Mouse (Mus musculus): ENCODE measurements at regions not wholly inside any gene's neighbourhood (a gene's known extent, or its start where the extent isn't known, plus 50 kb on each side); places are given as distances from the start of the nearest gene placed in this dataset.
A peak's percentile ranks its signal among the peaks of the same experiment; 100 is the strongest.

DNA sequence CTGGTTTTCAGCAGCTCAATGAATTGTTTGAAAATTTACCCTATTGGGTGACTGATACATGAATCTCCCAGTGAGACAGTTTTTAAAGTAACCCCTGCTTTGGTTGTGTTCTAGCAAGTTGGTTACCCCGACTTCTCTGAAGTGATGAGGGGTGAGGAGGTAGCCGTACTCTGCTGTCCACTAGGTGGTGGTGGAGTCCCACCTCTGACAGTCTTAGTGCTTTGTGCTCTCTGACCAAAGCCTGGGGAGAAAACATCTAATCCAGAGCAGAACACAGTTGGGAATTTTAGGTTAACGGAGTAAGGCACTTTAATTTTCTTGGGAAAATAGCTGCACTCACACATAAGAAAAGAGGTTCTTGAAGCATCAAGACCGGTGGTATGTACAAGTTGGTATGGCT is 624.1 kb downstream of the Ets1 start:
- no peaks in the 10 kb centered on the region for H3K4me1 ChIP-seq
- no peaks in the 10 kb centered on the region for H3K36me3 ChIP-seq
- H3K9ac ChIP-seq, result no peak overlapping the region
- 31% methylated on average over 4 of the region's 4 CpGs for WGBS
- H3K27ac ChIP-seq, result no peak overlapping the region
- no peak overlapping the region for H3K4me2 ChIP-seq
- ATAC-seq (replicated peaks; ENCODE audit: low FRiP score), result peak; percentile 70; the same call in 1 of the 2 replicates
- H3K27me3 ChIP-seq, result peaks cover 2% of the 10 kb centered on the region; the same call in 1 of the 2 replicates
- no peaks in the 10 kb centered on the region for H3K9me3 ChIP-seq (replicated peaks)
- H3K4me3 ChIP-seq (replicated peaks), result no peak overlapping the region

DNA sequence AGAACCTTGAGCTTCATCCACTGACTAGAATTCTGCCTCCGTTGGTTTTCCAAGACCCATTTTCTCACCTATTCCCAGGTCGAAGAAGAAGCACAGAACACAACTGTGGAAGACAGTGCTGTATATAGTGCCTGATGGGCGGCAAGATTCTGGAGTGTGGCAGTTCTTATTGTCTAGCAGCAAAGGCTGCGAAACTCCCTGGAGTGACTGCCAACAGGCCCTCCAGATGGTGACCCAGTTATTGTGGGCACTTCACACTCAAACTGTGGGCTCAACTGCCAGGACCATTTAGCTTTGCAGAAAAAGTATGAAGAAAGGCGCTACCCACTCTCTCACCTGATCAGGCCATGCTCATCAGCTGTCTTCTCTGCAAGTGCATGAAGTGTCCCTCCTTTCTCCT is 653.4 kb downstream of the Ets1 start:
- no peak for ATAC-seq (replicated peaks; ENCODE audit: low FRiP score)

DNA sequence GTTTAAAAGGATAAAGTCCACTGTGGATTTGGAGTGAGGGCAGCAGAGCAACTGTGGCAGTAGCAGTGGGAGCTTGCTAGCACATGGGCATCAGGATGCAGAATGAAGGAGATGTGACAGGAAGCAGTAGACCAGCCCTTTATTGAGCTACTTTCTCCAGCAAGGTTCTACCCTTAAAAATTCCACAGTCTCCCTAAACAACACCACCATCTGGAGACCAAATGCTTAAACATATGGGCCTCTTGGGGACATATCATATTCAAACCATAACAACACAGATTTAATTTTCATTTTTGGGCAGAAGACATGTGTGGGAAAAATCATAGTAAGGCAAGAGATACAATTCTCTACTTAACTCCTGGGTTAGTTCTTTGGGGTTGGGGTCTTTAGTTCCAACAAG is 656.1 kb downstream of the Ets1 start:
- Histone ChIP-seq H3K9ac (no peak overlapping the region), H3K4me1 (no peaks in the 10 kb centered on the region), H3K4me3 (replicated peaks) (no peak overlapping the region), H3K9me3 (replicated peaks) (no peaks in the 10 kb centered on the region), H3K36me3 (no peaks in the 10 kb centered on the region), H3K27me3 (no peaks in the 10 kb centered on the region), H3K4me2 (no peak overlapping the region), H3K27ac (no peak overlapping the region)
- no peak for ATAC-seq (replicated peaks; ENCODE audit: low FRiP score)

More for the DNA sequence above, 653.4 kb downstream of the Ets1 start:
- H3K9me3 ChIP-seq (replicated peaks), result no peaks in the 10 kb centered on the region
- no peak overlapping the region for H3K9ac ChIP-seq
- H3K4me1 ChIP-seq, result no peaks in the 10 kb centered on the region
- no peak overlapping the region for H3K27ac ChIP-seq
- no peaks in the 10 kb centered on the region for H3K36me3 ChIP-seq
- WGBS, result 88% methylated on average over 5 of the region's 5 CpGs
- H3K27me3 ChIP-seq, result no peaks in the 10 kb centered on the region
- H3K4me3 ChIP-seq (replicated peaks), result no peak overlapping the region
- H3K4me2 ChIP-seq, result no peak overlapping the region

DNA sequence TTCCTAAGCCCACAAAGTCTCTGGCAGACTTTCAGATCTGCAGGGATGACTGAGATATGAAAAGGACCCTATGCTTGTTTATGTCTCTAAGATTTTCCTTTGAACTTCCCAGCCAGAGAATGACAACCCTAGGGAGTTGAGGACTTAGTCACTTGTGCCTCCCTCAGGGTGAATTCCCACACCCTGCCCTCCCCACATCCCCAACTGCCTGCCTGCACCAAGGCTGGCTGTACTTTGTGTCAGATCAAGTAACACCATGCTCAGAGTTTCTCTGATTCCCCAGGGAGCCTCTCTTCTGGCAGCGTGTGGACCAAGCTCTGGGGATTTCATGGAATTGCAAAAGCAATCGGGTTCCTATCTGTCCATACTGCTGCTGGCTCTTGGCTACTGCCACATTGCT is 659.9 kb downstream of the Ets1 start:
- Histone ChIP-seq H3K4me1 (no peaks in the 10 kb centered on the region), H3K36me3 (no peaks in the 10 kb centered on the region), H3K27me3 (no peaks in the 10 kb centered on the region), H3K27ac (no peak overlapping the region), H3K4me3 (replicated peaks) (no peak overlapping the region), H3K9me3 (replicated peaks) (no peaks in the 10 kb centered on the region), H3K9ac (no peak overlapping the region), H3K4me2 (no peak overlapping the region)
- whole genome bisulfite sequencing, result 8% methylated on average over 2 of the region's 2 CpGs
- ATAC-seq (replicated peaks; ENCODE audit: low FRiP score), result no peak

DNA sequence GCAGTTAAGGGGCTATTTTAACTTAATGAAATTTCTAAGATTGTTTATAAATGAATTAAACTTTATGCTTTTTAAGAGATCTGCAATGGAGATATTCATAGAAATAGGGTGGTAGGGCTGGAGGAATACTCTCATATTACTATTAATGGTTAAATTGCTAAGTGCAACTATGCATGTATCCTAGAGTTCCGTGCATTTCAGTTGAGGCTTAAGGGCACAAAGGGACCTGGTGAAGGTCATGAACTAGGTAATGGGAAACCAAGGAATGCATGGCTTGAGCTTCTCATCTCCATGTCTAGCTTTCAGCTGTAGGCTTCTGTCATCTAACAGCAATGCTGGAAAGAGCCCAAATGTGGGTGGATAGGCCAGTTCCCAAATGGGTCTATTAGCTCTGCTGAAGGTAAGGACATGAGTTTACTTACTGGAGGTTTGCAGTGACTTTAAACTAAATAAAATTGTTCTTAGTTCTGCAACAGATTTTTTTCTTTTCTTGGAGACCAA is 683.6 kb downstream of the Ets1 start:
- Histone ChIP-seq H3K27me3 (no peaks in the 10 kb centered on the region), H3K9ac (no peak overlapping the region), H3K9me3 (replicated peaks) (no peaks in the 10 kb centered on the region), H3K4me2 (no peak overlapping the region), H3K4me3 (replicated peaks) (no peak overlapping the region), H3K36me3 (no peaks in the 10 kb centered on the region), H3K27ac (no peak overlapping the region), H3K4me1 (no peaks in the 10 kb centered on the region)
- ATAC-seq (replicated peaks; ENCODE audit: low FRiP score), result no peak
- 79% methylated on average over 1 of the region's 1 CpGs for WGBS

DNA sequence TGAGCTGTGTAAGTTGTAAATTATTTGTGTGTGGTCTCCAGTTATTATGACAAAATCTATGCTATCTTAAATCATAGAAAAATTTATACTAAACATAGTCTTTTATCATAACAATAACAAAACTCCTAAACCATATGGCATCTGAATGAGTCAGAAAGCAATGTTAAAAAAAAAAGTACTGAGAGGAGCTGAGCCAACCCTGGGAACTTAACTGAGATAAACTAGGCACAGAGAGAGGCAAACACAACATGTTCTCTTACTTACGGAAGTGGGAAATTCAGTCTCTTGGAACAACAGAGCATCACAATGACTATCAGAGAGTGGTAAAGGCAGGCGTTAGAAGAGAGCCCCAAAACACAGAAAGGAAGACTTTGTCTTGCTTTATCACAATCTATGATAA is 691.7 kb downstream of the Ets1 start:
- Histone ChIP-seq H3K4me1 (no peaks in the 10 kb centered on the region), H3K27me3 (no peaks in the 10 kb centered on the region)
- 71% methylated on average over 2 of the region's 2 CpGs for WGBS

DNA sequence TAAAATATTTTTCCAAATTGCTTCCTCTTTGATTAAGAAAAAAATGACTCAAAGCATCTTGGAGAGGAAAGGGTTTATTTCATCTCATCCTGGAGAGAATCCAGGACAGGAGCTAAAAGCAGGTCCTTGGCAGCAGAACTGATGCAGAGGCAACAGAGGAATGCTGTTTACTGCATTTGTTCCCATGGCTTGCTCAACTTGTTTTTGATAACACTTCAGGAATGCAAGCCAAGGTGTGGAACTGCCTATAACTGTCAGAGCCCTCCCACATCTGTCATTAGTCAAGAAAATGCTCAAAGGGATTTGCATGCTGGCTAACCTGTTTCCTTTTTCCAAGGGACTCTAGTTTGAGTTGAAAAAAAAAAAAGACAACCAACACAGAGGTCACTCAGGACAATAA is 714.2 kb downstream of the Ets1 start:
- no peaks in the 10 kb centered on the region for H3K36me3 ChIP-seq
- no peak overlapping the region for H3K27ac ChIP-seq
- H3K27me3 ChIP-seq, result no peaks in the 10 kb centered on the region
- no peak overlapping the region for H3K4me3 ChIP-seq (replicated peaks)
- H3K4me1 ChIP-seq, result no peaks in the 10 kb centered on the region
- H3K9ac ChIP-seq, result no peak overlapping the region
- no peaks in the 10 kb centered on the region for H3K9me3 ChIP-seq (replicated peaks)
- no peak overlapping the region for H3K4me2 ChIP-seq
- ATAC-seq (replicated peaks; ENCODE audit: low FRiP score), result no peak

More for the DNA sequence above, 691.7 kb downstream of the Ets1 start:
- Histone ChIP-seq H3K4me2 (no peak overlapping the region), H3K36me3 (no peaks in the 10 kb centered on the region), H3K9me3 (replicated peaks) (no peaks in the 10 kb centered on the region), H3K4me3 (replicated peaks) (no peak overlapping the region), H3K9ac (no peak overlapping the region), H3K27ac (no peak overlapping the region)
- ATAC-seq (replicated peaks; ENCODE audit: low FRiP score), result no peak

DNA sequence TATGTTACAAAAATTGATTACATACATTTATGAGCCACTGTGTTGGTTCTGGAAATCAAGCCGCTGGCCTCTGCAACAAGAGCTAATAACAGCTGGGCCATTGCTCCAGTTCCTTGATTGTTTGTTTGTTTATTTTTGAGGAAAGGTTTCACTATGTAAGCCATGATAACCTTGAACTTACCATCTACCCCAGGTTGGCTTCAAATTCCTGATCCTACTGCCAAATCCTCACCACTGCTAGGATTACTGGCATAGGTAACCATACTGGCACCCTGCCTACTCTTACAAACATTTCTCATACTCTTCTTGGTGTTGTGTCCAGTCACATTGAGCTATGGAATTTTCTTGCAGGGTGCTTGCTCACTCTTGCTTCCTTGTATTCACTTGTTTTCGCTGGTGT is 720.6 kb downstream of the Ets1 start:
- Histone ChIP-seq H3K36me3 (no peaks in the 10 kb centered on the region), H3K4me3 (replicated peaks) (no peak overlapping the region), H3K4me1 (no peaks in the 10 kb centered on the region), H3K9me3 (replicated peaks) (no peaks in the 10 kb centered on the region), H3K27ac (no peak overlapping the region), H3K4me2 (no peak overlapping the region), H3K9ac (no peak overlapping the region), H3K27me3 (no peaks in the 10 kb centered on the region)
- ATAC-seq (replicated peaks; ENCODE audit: low FRiP score), result no peak
- 83% methylated on average over 2 of the region's 2 CpGs for WGBS

DNA sequence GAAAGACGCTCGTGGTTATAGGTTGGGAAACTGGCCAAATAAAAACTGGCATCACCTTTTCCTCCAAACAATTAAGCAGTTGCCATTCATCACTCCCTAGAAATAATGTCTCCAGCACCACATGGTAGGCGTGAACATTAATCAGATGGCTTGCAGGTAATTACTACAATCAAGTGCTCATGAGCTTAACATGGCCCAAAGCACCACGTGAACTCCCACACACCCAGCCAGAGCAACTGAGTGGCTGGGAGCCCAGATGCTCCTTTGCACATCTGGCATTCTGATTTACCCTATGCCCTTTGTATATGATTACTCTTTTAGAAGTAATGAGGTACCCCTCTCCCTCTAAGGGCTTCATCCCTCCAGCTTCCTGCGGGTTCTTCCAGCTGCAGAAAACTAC is 724.9 kb downstream of the Ets1 start:
- Histone ChIP-seq H3K4me3 (replicated peaks) (no peak overlapping the region), H3K9me3 (replicated peaks) (no peaks in the 10 kb centered on the region), H3K4me1 (no peaks in the 10 kb centered on the region), H3K27me3 (no peaks in the 10 kb centered on the region), H3K9ac (no peak overlapping the region), H3K36me3 (no peaks in the 10 kb centered on the region), H3K27ac (no peak overlapping the region), H3K4me2 (no peak overlapping the region)
- ATAC-seq (replicated peaks; ENCODE audit: low FRiP score), result no peak
- WGBS, result 72% methylated on average over 5 of the region's 5 CpGs

DNA sequence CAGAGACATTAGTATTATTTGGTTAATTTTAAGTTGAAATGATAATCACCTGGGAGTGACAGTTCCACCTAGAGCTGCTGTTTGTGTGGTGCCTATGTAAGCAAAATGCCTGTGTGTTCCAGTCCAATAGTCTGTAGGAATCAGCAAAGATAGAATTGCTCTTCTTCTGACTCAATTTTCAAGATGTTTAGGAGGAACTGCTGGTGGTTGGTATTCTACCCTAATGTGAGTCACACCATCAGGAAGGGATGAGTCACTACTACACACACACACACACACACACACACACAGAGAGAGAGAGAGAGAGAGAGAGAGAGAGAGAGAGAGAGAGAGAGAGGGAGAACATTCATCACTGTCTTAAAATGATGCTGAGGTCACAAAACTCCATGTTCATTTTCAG is 753.1 kb downstream of the Ets1 start:
- no peaks in the 10 kb centered on the region for H3K4me1 ChIP-seq
- no peaks in the 10 kb centered on the region for H3K36me3 ChIP-seq
- no peak for ATAC-seq (replicated peaks; ENCODE audit: low FRiP score)
- H3K4me2 ChIP-seq, result no peak overlapping the region
- no peak overlapping the region for H3K27ac ChIP-seq
- H3K9me3 ChIP-seq (replicated peaks), result no peaks in the 10 kb centered on the region
- no peak overlapping the region for H3K4me3 ChIP-seq (replicated peaks)
- H3K27me3 ChIP-seq, result no peaks in the 10 kb centered on the region
- H3K9ac ChIP-seq, result no peak overlapping the region

DNA sequence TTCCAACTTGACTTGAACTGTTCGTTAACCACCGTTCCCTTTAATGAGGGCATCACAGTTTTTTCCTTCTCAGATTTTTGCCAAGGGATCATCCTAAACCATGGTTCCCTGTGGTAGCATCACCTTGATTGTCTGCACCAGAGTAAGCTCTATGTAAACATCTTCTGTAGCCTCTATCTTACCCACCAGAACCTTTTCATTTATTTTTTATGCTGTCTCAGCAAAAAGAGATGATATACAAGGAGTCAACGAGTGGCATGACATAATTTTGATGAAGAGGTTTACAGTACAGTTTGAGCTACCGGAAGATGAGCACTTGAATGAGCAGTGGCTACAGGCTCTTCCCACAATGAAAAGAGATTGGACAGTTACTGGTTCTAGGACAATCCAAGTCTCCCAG is 768.7 kb downstream of the Ets1 start:
- WGBS, result 87% methylated on average over 4 of the region's 4 CpGs
- Histone ChIP-seq H3K9me3 (replicated peaks) (peaks cover 4% of the 10 kb centered on the region; the same call in 1 of the 2 replicates), H3K4me2 (no peak overlapping the region), H3K36me3 (no peaks in the 10 kb centered on the region), H3K9ac (no peak overlapping the region), H3K27me3 (no peaks in the 10 kb centered on the region), H3K4me1 (no peaks in the 10 kb centered on the region), H3K27ac (no peak overlapping the region), H3K4me3 (replicated peaks) (no peak overlapping the region)
- ATAC-seq (replicated peaks; ENCODE audit: low FRiP score), result no peak

DNA sequence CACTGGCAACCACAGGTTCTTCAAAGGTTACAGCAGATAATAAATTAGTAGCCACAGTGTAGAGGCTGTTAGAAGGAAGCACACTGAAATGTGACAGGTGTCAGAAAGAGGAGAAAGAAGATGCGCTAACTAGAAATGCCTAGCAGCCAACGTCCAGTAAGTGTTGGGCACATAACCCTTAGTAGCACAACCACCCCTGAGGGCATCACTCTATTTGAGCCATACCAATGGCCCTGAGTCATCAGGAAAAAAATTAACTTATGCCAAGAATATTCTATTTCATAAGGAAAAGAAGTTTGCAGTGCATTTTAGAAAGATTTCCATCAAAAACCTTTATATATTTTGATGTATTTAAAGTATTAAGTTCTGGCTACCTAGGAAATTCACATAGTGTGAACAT is 771.5 kb downstream of the Ets1 start:
- Histone ChIP-seq H3K27me3 (no peaks in the 10 kb centered on the region), H3K9ac (no peak overlapping the region)

DNA sequence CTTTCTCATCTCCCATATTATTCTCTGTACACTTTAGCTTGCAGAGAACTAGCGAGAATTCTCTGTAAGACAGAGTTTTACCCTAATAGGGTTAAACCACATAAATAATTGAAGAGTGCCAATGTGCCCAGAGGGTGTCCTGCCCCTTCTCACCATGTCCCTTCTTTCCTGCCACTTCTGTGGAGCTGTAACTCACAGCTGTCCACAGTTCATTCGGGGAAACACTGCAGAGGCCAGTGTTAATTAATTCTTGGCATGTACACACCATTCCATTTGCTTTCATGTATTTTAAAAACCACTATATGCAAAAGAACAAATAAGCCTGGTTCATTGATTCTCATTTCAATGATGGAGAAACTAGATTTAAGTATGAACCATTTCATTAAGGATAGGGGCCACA is 787.8 kb downstream of the Ets1 start:
- Histone ChIP-seq H3K9ac (no peak overlapping the region), H3K4me3 (replicated peaks) (no peak overlapping the region), H3K36me3 (no peaks in the 10 kb centered on the region), H3K27ac (no peak overlapping the region), H3K4me2 (no peak overlapping the region), H3K27me3 (no peaks in the 10 kb centered on the region), H3K4me1 (no peaks in the 10 kb centered on the region), H3K9me3 (replicated peaks) (no peaks in the 10 kb centered on the region)
- ATAC-seq (replicated peaks; ENCODE audit: low FRiP score), result no peak
- 39% methylated on average over 2 of the region's 2 CpGs for WGBS

More for the DNA sequence above, 771.5 kb downstream of the Ets1 start:
- peaks cover 4% of the 10 kb centered on the region; the same call in 1 of the 2 replicates for H3K9me3 ChIP-seq (replicated peaks)
- no peaks in the 10 kb centered on the region for H3K4me1 ChIP-seq
- 84% methylated on average over 2 of the region's 2 CpGs for WGBS
- no peak overlapping the region for H3K27ac ChIP-seq
- no peak overlapping the region for H3K4me2 ChIP-seq
- no peak overlapping the region for H3K4me3 ChIP-seq (replicated peaks)
- no peak for ATAC-seq (replicated peaks; ENCODE audit: low FRiP score)
- no peaks in the 10 kb centered on the region for H3K36me3 ChIP-seq
